Mouse (Mus musculus): ENCODE data around the gene Gm12845. TPM values are rescaled to one million over a fixed set of nuclear protein-coding genes. Genes with fewer than 3 reads are reported as not detected.

Gene Gm12845
- polyA plus RNA-seq, 2 experiments from 2014 or later: not detected

Other genes starting within 250 kb of the Gm12845 start
- 10 to 100 TPM; 15.8 to 18.6 TPM for gene Rnf220, start 227.4 kb upstream of the Gm12845 start, polyA plus RNA-seq (2017; shearing (Covaris generic))
- 10 to 100 TPM; 50.0 to 61.7 TPM for gene Eri3, start 174.0 kb upstream of the Gm12845 start, polyA plus RNA-seq (2017; shearing (Covaris generic))
- gene Dmap1, start 42.1 kb upstream of the Gm12845 start, polyA plus RNA-seq (2017; shearing (Covaris generic)): 10 to 100 TPM; 25.0 to 31.5 TPM
- gene Klf17, start 41.2 kb downstream of the Gm12845 start, polyA plus RNA-seq (2017; shearing (Covaris generic)): not detected
- gene Slc6a9, start 110.1 kb downstream of the Gm12845 start, polyA plus RNA-seq (2017; shearing (Covaris generic)): 1 to 10 TPM in 1 of 2 experiments, not detected in 1; 1.0 TPM
- not detected for gene Ccdc24, start 148.1 kb downstream of the Gm12845 start, polyA plus RNA-seq (2017; shearing (Covaris generic))
- not detected for gene B4galt2, start 159.1 kb downstream of the Gm12845 start, polyA plus RNA-seq (2017; shearing (Covaris generic))
- 10 to 100 TPM; 91.3 to 92.4 TPM for gene Atp6v0b, start 162.9 kb downstream of the Gm12845 start, polyA plus RNA-seq (2017; shearing (Covaris generic))
- 10 to 100 TPM; 33.3 to 40.3 TPM for gene Dph2, start 167.6 kb downstream of the Gm12845 start, polyA plus RNA-seq (2017; shearing (Covaris generic))
- 10 to 100 TPM; 15.7 to 21.2 TPM for gene Ipo13, start 190.6 kb downstream of the Gm12845 start, polyA plus RNA-seq (2017; shearing (Covaris generic))
- gene Artn, start 205.4 kb downstream of the Gm12845 start, polyA plus RNA-seq (2017; shearing (Covaris generic)): not detected

Data from CD4-positive, CD25-positive, alpha-beta regulatory T cell, adult 4 months (primary cell).